Mouse (Mus musculus): ENCODE results near the gene Adck2.
A peak's percentile ranks its signal among the peaks of the same experiment; 100 is the strongest.

The Adck2 gene

DNA sequence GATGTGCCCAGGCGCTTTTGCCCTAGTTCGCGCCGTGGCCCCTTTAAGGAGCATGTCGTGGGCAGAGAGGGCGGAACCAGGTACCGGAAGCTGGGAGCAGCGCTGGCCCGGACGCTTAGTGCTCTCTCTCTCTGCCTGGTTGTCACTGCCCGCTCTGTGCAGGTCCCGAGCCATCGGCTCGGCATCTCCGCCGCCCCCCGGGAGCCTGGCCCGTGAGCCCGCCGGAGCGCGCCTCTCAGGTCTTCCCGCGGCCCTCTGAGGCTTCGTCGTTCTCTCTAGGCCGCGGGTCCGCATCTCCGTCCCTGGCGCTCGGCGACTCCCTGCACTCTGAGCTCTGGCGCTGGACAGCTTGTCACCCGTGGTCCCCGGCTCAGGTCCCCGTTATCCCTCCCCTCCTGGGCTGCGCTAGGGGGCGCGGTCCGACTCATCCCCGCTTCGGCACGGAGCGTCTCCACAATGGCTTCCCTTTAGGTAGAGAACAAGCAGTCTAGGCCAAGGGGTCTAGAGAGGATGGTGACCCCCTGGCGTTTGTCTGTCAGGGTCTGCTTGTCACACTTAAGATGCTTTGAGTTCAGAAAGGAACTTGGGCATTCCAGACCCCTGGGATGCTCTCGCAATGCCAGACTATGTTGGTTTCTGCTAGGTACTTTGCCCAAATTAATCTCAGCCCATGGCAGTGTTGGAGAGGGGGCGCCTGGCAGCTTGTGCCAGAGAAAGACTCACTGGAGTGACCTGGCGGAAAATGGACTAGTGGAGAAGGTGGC lies at the start of gene Adck2:
Gene Adck2, plus strand, starts transcription at position 83 of the 764 bp plus-strand sequence.
- peak; percentile 75 for DNase-seq (ENCODE audit: low spot score)

GRCm38 (mm10) chr6:39526797-39527196 lies 46.9 kb upstream of the Adck2 start:
- no peak for DNase-seq (ENCODE audit: low spot score)

GRCm38 (mm10) chr6:39527337-39527784 lies 46.3 kb upstream of the Adck2 start:
- DNase-seq (ENCODE audit: low spot score) = no peak

GRCm38 (mm10) chr6:39527811-39528210 lies 45.9 kb upstream of the Adck2 start:
- DNase-seq (ENCODE audit: low spot score) = no peak

DNA sequence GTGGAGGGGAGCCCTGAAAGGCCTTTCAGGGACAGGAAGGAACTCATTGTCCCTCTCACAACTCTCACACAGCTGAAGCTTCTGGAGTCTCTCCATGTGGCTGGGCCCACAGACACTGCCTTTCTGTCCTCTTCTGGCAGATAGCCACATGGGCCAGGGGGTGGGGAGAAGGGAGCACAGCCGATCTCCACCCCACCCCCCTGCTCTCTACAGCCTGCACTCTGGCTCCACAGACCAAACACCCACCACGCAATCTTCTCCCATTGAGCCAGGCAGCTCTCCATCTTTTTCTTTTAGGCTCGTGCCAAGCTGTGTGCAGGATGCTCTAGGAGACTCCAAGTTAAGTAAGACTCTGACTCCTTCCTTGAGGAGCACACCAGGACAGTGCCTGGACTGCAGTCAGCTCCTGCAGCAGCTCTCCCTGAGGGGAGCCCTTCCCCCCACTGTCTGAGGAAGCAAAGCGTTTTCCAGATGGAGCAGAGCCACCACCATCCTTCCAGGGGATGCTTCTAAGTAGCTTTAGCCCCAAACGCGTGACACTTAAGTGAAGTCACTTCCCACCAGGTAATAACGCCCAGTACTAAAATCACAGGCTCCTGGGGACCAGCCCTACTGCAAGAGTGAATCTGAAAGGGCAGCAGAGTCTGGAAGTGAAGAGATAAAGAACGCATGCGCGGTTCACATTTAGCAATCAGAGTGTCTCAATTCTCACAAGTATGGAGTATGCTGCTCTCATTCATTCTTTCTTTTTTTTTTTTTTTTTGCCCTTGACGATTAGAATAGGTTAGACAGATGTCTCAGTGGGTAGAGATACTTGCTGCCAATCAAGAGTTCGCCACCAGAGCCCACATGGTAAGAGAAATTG lies 44.8 kb upstream of the Adck2 start:
- DNase-seq (ENCODE audit: low spot score) = peak; percentile 89

GRCm38 (mm10) chr6:39534944-39535343 lies 38.7 kb upstream of the Adck2 start:
- no peak for DNase-seq (ENCODE audit: low spot score)

DNA sequence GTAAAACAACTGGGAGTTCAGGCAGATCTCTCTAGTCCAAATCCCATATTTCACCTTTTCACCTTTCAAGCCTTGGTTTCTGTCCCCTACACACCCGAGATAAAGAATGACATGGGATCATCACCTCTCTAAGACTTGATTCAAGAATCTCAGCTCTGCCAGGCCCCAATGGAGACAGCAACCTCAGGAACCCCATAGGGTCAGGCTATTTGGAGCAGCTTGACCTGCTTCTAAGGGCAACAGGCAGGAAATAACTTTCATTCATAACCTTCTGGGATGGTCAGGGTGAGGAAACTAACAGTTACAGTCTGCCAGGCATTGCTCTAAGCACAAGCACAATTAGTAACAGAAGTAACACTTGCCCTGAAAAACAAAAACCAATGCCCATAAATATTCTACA lies 37.1 kb upstream of the Adck2 start:
- DNase-seq (ENCODE audit: low spot score) = no peak

DNA sequence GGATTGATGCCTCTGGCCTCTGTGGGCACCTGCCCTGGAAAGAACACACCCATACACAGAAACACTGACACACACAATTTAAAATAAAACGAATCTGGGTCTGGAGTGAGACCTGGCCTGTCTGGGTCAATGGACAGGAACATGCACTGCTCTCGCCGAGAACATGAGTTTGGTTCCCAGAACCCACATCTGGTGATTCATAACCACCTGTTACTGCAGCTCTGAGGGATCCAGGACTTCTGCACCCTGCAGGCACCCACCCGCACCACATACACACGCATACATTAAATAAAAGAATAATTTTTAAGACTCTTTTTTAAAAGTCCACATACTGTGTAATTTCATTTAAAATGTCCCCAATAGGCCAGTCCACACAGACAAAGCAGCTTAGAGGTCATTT lies 36.4 kb upstream of the Adck2 start:
- no peak for DNase-seq (ENCODE audit: low spot score)

- no peak for DNase-seq (ENCODE audit: low spot score)
These were observed 35.4 kb upstream of the Adck2 start for GRCm38 (mm10) chr6:39538227-39538626.

GRCm38 (mm10) chr6:39539679-39540155 lies 34.0 kb upstream of the Adck2 start:
- DNase-seq (ENCODE audit: low spot score) = no peak

DNA sequence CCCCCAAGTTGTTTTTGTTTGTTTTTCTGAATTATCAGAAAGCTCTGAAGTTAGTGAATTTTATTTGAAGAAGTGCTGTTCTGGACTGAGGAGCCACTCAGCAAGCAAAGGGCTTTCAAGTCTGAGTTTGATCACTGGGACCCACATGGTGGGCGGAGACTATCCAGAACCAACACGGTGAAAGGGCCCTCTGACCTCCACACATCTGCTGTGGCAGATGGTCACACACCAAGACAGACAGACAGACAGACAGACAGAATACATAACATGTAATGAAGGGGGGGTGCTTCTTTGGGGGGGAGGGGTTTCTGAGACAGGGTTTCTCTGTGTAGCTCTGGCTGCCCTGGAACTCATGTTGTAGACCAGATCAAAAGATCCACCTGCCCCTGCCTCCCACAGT lies 33.1 kb upstream of the Adck2 start:
- no peak for DNase-seq (ENCODE audit: low spot score)

GRCm38 (mm10) chr6:39542631-39543597 lies 30.8 kb upstream of the Adck2 start:
- DNase-seq (ENCODE audit: low spot score) = peak; percentile 89

- no peak for DNase-seq (ENCODE audit: low spot score)
These were observed 29.8 kb upstream of the Adck2 start for GRCm38 (mm10) chr6:39543769-39544420.

- DNase-seq (ENCODE audit: low spot score) = no peak
These were observed 28.2 kb upstream of the Adck2 start for GRCm38 (mm10) chr6:39545474-39545873.

- no peak for DNase-seq (ENCODE audit: low spot score)
These were observed 25.6 kb upstream of the Adck2 start for GRCm38 (mm10) chr6:39548030-39548429.

- no peak for DNase-seq (ENCODE audit: low spot score)
These were observed 21.6 kb upstream of the Adck2 start for GRCm38 (mm10) chr6:39551981-39552636.

GRCm38 (mm10) chr6:39554888-39555647 lies 18.6 kb upstream of the Adck2 start:
- no peak for DNase-seq (ENCODE audit: low spot score)

DNA sequence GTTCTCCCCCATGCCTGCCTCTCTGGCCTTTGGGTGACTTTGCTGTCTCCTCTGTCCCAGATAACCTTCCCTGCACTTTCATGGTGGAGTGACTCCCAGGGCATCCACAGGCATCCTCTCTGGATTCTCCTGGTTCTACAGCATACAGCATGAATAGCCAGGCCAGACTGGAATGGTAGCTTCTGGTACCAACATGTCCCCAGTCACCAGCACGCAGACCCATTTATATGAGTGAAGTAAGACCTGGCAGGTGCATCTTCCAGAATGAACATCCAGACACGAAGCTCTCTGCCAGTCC lies 18.1 kb upstream of the Adck2 start:
- DNase-seq (ENCODE audit: low spot score) = no peak

DNA sequence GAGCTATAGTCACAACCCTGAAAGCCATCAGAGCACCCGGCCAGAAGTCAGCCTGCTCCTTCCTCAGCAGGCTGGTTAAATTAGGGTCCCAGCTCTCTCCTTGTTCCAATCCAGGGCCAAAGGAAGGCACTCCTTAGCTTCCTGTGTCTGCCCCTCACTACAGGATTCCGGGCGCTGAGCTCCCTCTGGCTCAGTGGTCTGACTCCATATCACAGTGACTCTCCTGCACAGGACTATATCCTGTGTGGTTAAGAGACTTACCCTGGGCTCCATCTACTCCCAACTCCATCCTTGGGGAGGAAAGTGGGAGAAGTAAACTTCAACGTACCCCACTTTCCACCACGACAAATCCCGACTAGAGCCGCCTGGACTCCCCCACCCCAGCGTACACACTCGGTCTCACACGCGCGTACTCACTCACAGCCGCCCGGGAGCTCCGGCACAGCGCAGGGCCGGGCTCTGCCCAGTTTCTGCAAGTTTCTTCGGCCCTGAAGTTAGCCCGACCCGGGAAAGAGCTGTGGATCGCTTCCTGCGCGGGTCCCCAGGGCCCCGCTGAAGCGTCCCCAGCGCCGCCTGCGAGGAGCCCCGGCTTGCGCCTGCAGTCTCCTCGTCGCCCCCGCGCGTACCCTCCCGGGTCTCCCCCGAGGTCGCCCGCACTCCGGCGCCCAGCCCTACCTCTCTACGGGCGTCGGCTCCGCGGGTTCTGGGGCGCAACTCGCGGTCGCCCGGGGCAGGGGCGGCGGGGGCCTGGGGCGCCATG lies 16.6 kb upstream of the Adck2 start:
- DNase-seq (ENCODE audit: low spot score) = peak; percentile 67

Data from testis, postnatal 10 days (tissue).